In the genomic region with DNA sequence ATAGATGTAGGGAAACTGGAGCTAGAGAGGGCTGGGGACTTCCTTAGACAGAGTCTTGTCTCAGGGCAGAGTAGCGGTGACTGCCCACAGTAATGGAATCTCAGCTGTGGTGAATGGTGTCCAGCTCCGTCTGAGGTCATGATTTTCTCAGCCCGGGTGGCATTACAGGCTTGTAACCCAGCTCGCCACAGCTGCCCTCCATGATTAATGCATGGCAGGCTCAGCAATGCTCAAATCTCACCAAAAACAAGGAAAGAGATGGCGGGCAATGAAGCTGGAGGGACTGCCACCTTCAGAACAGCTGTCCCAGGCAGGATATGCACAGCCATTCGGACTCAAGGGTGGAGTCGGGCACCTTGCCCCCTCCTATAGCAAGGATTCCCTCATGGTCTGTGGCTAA, we compare ENCODE assay signal across 7 mouse cellular contexts. TPM values are rescaled to one million over a fixed set of nuclear protein-coding genes. Genes with fewer than 3 reads are reported as not detected.
ATAC-seq and TF ChIP-seq lines count a peak whose summit lies in the region.
"Had no signal": no experiment of that assay in that cellular context is flagged by ENCODE, and none has a peak within 500 bp of the region (broad histone marks: within the 10 kb centered on the region; RNA-seq: fewer than 3 reads in every experiment).

No protein-coding gene starts in this region.

- TF ChIP-seq POLR2A in myocyte (IDR thresholded peaks at IDR 0.05; ENCODE audit: insufficient read length, low read depth) = no peak

- ATAC-seq in activated CD4-positive, CD25-positive, alpha-beta regulatory T cell, adult 4 months = no peak
- ATAC-seq: CD4-positive, CD25-positive, alpha-beta regulatory T cell, adult 4 months; Patski had no signal

- H3ac ChIP-seq in myocyte (ENCODE audit: control insufficient read depth, insufficient read length) = no peak overlapping the region

- H3K4me2 ChIP-seq in myocyte (ENCODE audit: low read depth) = peak overlapping the region; percentile 34

- no peaks in the 10 kb centered on the region for H3K36me3 ChIP-seq in myocyte (ENCODE audit: control insufficient read depth, insufficient read depth)
- H3K36me3 ChIP-seq: G1E had no signal

- H3K4me3 ChIP-seq in myocyte = no peak overlapping the region

- H3K79me2 ChIP-seq in myocyte (ENCODE audit: control insufficient read depth, insufficient read depth) = no peaks in the 10 kb centered on the region

- H3K27me3 ChIP-seq in myocyte (ENCODE audit: control insufficient read depth, insufficient read depth, insufficient read length) = no peaks in the 10 kb centered on the region
- H3K27me3 ChIP-seq: CH12.LX, Patski had no signal

TF ChIP-seq in myocyte, 11 proteins besides CTCF, POLR2A, EP300 and RAD21:
- TF ChIP-seq MYOG (IDR thresholded peaks at IDR 0.05; ENCODE audit: control insufficient read depth in 1 of 3, insufficient read depth in 1 of 3, insufficient read length in 2 of 3, low read depth in 2 of 3) (peak in 1 of 3 experiments; percentile 56), POLR2AphosphoS2 (IDR thresholded peaks at IDR 0.05; ENCODE audit: insufficient read length, low read depth) (no peak), SRF (IDR thresholded peaks at IDR 0.05; ENCODE audit: control insufficient read depth, insufficient read length, low read depth) (no peak), REST (IDR thresholded peaks at IDR 0.05; ENCODE audit: insufficient read depth, insufficient read length) (no peak), CEBPB (IDR thresholded peaks at IDR 0.05; ENCODE audit: insufficient read depth, poor library complexity, severe bottlenecking) (no peak), MYOD1 (IDR thresholded peaks at IDR 0.05; ENCODE audit: control insufficient read depth in 1 of 3, insufficient read length in 2 of 3, low read depth in 2 of 3) (peak in 2 of 3 experiments; percentile 48 to 66), USF1 (IDR thresholded peaks at IDR 0.05; ENCODE audit: low read depth) (no peak), MAX (IDR thresholded peaks at IDR 0.05; ENCODE audit: low read depth) (no peak), TCF3 (IDR thresholded peaks at IDR 0.05; ENCODE audit: insufficient read length, low read depth) (no peak), TCF12 (IDR thresholded peaks at IDR 0.05; ENCODE audit: insufficient read depth, poor library complexity, severe bottlenecking) (no peak), E2F4 (IDR thresholded peaks at IDR 0.05; ENCODE audit: insufficient read depth) (no peak)
TF ChIP-seq in myocyte: peak in this region for 2.

RNA-seq across cellular contexts. Expression of a gene that starts 13.5 kb away (rescaled TPM):
- 106 TPM for polyA plus RNA-seq in myocyte (2012; fragmentation: generic; extraction: Trizol)
- polyA plus RNA-seq in activated CD4-positive, CD25-positive, alpha-beta regulatory T cell, adult 4 months (2017; shearing (Covaris generic)) = not detected
- polyA plus RNA-seq: CD4-positive, CD25-positive, alpha-beta regulatory T cell, adult 4 months; G1E had no signal

RNA-seq across cellular contexts. Expression of a gene that starts 15.5 kb away (rescaled TPM):
- polyA plus RNA-seq in myocyte (2012; fragmentation: generic; extraction: Trizol) = 0.12 TPM
- polyA plus RNA-seq in activated CD4-positive, CD25-positive, alpha-beta regulatory T cell, adult 4 months (2017; shearing (Covaris generic)) = not detected
- polyA plus RNA-seq: CD4-positive, CD25-positive, alpha-beta regulatory T cell, adult 4 months had no signal

RNA-seq across cellular contexts. Expression of a gene that starts 28.9 kb away (rescaled TPM):
- polyA plus RNA-seq in myocyte (2012; fragmentation: generic; extraction: Trizol) = 13.1 TPM
- polyA plus RNA-seq in activated CD4-positive, CD25-positive, alpha-beta regulatory T cell, adult 4 months (2017; shearing (Covaris generic)) = not detected
- polyA plus RNA-seq: CD4-positive, CD25-positive, alpha-beta regulatory T cell, adult 4 months; cerebellum, adult 2 months had no signal

RNA-seq across cellular contexts. Expression of a gene that starts 39.2 kb away (rescaled TPM):
- 21.9 TPM for polyA plus RNA-seq in myocyte (2012; fragmentation: generic; extraction: Trizol)
- polyA plus RNA-seq in activated CD4-positive, CD25-positive, alpha-beta regulatory T cell, adult 4 months (2017; shearing (Covaris generic)) = 10 to 100 TPM; 42.0 to 57.3 TPM

Comparison
In these comparisons a context has a peak if more than half of its experiments do, and no peak if none do; other contexts are left out.
1. RNA of a gene that starts 13.5 kb away (polyA plus RNA-seq): 106 TPM in myocyte (single experiment); not detected in activated CD4-positive, CD25-positive, alpha-beta regulatory T cell, adult 4 months; every median in the first group is over 100 times any median in the second.
2. RNA of a gene that starts 28.9 kb away (polyA plus RNA-seq): 13.1 TPM in myocyte (single experiment); not detected in activated CD4-positive, CD25-positive, alpha-beta regulatory T cell, adult 4 months; every median in the first group is over 10 times any median in the second.